Mouse (Mus musculus): ENCODE measurements around the gene Hoxa7.

DNA sequence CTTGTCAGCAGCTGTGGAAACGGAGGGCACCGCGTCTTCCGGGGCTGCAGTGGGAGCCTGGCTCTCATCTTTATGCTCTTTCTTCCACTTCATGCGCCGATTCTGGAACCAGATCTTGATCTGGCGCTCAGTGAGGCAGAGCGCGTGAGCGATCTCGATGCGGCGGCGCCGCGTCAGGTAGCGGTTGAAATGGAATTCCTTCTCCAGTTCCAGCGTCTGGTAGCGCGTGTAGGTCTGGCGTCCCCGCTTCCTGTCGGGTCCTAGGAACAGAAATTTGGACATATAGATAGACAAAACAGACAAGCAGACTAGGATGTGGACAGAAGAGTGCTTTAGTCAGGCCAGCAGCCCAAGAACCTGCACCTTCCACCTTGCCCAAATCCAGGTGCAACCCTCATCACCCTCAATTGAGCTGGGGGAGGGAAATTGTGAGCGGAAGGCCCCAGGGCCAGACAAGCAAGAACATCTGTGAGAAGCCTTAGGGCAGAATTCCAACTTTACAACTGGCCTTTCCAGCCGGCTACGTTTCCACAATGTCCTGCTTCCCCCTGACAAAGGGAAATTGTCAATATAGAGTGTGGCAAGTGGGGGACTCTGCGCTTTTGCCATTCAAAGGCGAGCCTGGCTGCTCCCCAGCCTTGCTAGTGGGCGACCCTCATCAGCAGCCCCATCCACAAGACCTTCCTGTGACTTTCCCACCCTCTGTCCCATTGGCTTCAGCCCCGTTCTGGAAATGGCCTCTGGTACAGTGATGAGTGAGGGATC lies 5.7 kb downstream of the Hoxa7 start:
- TF ChIP-seq CTCF (IDR thresholded peaks at IDR 0.05; ENCODE audit: borderline replicate concordance, extremely low read depth, insufficient read depth, insufficient read length): no peak
- TF ChIP-seq POLR2A (IDR thresholded peaks at IDR 0.05; ENCODE audit: borderline replicate concordance, extremely low read depth, insufficient read depth, insufficient read length, poor library complexity, severe bottlenecking): no peak
